Mouse (Mus musculus): ENCODE data around the gene Tbc1d2b.

GRCm38 (mm10) chr9:90259400-90259950 lies 11.1 kb downstream of the Tbc1d2b start:
- TF ChIP-seq CTCF (IDR thresholded peaks at IDR 0.05; ENCODE audit: low read depth, low read length): no peak
- no peak for TF ChIP-seq POLR2A (IDR thresholded peaks at IDR 0.05; ENCODE audit: extremely low read depth, insufficient read depth, low read length)

All from liver, adult 2 months (tissue).